Mouse (Mus musculus) layer of hippocampus, postnatal 36 days (tissue): Measurements from ENCODE around the gene Rnf10. TPM values are rescaled to one million over a fixed set of nuclear protein-coding genes. Genes with fewer than 3 reads are reported as not detected.

Experiments used
- DNase-seq, 2 experiments: peaks; one replicate each; pipeline ENCODE4 v3.0.0; 2022
- total RNA-seq, 2 experiments: library from RNA; stranded (reverse); gene quantifications; 2 replicates each; pipeline ENCODE4 v1.2.3; 2021

Rnf10 gene
- total RNA-seq, 2 experiments from 2014 or later = 238 to 245 TPM

DNA sequence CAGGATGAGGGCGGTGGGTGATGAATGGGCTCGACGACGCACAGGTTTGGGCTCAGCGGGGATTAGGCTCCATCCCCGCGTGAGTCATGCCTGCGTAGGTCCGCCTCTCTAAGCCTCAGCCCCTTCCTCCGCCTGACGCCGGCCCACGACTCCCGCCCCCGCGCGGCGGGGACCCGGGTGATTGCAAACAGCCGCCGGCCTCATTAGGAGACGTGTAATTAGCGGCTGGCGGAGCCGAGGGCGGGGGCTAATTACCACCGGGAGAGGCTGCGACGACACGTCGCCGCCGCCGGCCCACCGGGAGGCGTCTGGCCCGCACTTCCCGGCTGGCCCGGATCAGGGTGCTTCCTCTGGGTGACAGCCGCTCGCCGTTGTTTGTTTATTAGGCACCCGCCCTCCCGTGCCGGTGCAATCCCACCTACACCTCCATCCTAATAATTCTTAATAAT is 37.4 kb downstream of the Rnf10 start:
- peak; percentile 81 for DNase-seq

GRCm38 (mm10) chr5:115234519-115234918 is 38.2 kb downstream of the Rnf10 start:
- DNase-seq = no peak

DNA sequence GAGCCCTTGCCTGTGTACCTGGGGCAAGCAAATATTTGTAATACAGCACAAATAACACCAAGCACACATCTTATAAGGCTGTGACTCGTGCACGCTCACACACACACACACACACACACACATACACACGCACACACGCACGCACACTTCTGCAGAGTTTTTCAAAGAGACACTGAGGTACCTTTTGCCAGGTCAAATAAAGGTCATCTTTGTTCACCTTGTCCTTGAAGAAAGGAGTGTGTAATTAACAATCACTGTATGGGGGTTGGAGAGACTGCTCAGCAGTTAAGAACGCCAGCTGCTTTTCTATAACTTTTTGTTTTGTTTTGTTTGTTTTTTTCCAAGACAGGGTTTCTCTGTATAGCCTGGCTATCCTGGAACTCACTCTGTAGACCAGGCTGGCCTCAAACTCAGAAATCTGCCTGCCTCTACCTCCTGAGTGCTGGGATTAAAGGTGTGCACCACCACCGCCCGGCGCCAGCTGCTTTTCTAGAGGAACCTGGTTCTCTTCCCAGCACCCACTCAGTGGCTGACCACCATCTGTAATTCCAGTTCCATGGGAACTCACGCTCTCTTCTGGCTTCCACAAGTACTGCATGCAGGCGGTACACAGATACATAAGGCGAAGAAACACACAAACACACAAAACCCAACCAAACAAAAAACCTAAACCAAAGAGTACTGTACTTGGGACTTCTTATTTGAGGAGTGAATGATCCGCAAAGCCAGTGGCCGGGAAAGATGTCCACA is 39.5 kb downstream of the Rnf10 start:
- DNase-seq = no peak

GRCm38 (mm10) chr5:115232516-115232915 is 40.2 kb downstream of the Rnf10 start:
- no peak for DNase-seq

- DNase-seq = no peak
Observed at GRCm38 (mm10) chr5:115231552-115232120, 41.1 kb downstream of the Rnf10 start.

DNA sequence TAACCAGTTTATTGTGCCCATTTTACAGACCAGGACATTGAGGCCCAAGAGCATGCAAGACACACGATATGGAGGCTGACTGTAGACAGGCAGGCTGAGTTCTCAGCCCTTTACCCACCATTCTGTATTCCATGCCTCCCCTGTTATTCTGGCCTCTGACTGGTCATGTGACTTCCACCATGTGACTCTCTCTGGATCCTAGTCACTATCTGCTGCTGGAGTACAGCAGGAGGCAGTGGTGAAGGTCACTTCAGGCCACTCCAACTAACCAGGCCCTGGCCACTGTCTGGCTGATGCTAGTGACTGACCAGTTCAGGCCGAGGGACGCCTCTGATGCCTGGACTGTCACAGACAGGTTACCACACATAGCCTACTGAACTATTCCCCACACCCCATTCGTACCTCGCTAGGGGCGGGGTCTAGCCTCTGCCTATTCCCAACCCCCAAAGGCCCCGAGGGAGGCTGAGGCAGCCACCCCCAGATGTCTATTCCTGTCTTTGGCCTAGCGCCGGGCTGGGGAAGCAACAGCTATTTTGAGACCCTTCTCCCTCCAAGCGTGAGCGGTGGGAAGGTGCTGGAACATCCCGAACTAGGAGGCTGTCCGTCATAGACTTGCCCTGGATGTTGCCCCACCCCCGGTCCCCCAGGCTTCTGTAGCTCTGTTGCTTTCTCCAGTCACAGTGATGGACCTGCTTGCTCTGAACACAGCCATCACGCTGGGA is 41.7 kb downstream of the Rnf10 start:
- DNase-seq = no peak

GRCm38 (mm10) chr5:115222485-115222884 is 50.2 kb downstream of the Rnf10 start:
- DNase-seq = no peak

DNA sequence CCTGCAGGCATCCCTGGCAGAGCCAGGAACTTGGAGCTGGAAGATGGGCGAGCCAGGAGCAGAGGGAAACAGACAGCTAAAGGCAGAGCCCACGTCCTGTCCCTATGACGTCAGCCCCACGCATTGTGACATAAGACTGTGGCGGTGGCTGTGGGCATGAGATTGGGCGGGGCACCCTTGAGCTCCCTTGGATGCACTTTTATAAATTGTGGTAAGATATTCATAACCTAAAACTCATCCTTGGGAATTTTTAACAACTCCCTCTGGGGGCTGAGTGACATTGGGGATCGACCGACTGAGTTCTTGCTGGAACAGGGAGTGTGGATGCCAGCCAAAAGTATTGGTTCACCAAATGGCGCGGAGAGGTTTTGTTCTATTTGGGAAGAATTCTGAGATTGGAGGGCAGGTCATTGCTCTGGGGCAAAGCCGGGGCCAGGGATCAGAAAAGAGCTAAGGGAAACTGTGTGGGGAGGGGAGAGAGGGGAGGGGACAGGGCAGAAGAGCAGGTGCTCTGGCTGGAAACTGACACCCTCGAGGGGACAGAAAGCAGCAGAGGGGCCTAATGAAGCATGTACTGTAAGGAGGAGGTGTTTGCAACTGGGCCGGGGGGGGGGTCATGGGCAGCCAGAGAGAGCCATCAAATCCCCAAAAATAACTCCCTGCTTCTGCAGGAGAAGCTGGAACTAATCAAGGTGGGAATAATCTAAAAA is 51.6 kb downstream of the Rnf10 start:
- peak in 1 of 2 experiments; percentile 36 for DNase-seq

DNA sequence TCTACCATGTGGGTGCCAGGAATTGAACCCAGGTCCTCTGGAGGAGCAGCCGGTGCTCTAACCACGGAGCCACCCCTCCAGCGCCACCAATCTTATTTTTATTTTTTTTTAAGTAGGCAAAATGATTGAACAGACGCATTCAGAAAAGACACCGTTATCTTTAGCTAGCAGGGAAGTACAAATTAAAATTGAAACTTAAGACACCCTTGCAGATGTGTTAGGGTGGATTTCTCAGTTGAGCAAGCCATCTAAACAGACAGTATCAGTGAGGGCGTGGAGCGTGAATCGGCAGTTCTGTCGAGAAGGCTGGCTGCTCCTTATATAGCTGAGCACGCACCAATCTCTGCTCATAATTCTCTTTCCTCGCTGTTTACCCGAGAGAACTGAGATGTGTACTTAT is 54.7 kb downstream of the Rnf10 start:
- no peak for DNase-seq

- no peak for DNase-seq
Observed at GRCm38 (mm10) chr5:115215273-115216185, 57.2 kb downstream of the Rnf10 start.

DNA sequence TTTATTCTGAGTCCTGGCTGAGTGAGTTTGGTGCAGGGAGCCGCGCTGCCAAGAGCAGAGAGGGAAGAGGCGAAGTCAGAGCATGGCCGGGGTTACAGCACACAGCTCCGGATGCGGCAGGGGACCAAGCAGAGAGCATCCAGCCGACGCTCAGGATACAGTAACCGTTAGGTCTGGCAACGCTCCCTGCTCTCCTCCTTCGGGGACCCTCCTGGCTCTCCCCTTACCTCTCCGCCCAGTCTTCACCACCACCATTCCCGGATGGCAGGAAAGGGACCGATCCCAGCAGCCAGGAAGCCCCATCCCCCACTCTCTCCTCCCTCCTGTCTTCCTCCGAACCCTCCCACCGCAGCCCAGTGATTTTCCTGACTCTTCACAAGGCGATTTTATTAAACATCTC is 57.8 kb downstream of the Rnf10 start:
- peak; percentile 53 to 62 for DNase-seq

DNA sequence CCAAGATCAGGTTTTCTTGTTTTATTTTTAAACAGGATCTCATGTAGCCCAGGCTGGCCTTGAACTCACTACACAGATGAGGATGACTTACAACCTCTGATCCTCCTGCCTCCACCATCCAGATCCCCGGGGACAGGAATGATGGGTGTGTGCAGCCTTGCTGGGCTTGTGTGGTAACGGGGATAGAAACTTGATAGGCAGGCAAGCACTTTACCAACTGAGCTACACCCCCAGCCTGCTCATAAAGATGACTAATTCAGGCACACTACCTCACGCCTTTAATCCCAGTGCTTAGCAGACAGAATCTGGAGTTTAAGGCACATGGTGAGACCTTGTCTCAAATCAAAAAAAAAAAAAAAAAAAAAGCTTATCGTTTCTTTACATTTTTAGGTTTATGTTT is 59.8 kb downstream of the Rnf10 start:
- no peak for DNase-seq

DNA sequence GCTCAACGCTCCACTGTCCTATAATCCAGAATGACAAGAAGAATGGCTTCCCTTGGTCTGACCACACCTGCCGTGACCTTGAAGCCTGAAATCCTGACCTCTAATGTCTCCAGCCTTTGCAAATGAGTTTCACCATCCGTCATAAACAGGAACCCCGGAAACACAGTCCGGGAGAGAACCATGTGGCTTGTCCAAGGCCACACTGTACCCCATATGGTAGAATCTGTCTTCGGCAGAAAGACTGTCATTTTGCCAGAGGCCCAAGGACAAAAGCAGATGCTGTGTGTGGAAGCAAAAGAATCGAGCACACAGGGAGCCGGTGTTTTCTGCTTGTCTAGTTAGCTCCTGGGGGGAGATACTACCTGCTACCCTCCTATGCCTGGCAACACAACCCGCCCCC is 60.2 kb downstream of the Rnf10 start:
- DNase-seq = no peak

DNA sequence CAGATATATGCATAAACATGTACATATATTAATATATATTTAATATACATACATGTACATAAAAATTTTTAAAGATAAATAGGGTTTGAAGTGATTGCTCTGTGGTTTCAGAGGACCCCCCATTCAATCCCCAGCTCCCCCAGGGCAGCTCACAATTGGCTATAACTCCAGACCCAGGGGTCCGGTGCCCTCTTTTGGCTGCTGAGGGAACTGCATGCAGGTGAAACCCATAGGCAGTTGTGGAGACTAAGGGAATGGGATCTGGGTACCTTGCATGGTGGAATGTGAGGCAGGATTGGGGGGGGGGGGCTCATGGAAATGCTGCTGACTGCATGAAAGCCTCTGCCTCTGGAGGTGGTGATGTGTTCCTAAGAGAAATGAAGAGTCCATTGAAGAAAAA is 62.3 kb downstream of the Rnf10 start:
- no peak for DNase-seq

GRCm38 (mm10) chr5:115208601-115209000 is 64.1 kb downstream of the Rnf10 start:
- DNase-seq = no peak

GRCm38 (mm10) chr5:115207892-115208291 is 64.8 kb downstream of the Rnf10 start:
- DNase-seq = no peak

- no peak for DNase-seq
Observed at GRCm38 (mm10) chr5:115207244-115207643, 65.5 kb downstream of the Rnf10 start.

DNA sequence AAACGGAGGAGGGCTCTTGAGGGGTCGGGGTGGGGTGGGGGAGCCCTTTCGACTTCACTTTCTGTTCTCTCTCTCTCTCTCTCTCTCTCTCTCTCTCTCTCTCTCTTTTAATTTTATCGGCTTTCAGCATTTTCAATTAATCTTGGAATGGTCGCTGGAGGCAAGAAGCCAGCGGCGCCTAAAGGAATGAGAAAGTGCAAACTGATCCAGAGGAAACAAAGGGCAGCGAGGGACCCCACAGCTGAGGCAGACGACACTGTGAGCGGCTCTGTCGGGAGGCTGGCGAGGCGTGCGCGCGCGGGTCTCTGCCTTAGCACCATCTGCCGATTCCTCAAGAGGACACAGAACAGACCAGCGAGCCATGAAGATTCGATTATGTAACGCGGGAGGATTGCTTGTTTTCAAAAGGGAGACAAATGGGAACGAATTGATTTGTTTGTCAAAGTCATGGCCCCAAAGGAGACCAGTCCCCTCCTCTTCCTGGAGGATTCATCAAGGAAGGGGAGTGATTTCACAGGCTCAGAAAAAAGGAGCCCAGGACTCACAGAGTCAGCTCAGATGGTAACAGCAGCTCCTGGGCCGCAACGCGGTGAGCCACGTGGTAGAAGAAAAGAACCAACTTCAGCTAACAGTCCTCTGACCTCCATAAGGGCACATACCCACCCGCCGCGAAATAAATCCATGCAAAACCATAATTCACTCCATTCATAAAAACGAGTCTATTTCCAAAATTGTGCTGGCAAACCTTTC is 68.0 kb downstream of the Rnf10 start:
- DNase-seq = peak; percentile 51 to 54

- DNase-seq = no peak
Observed at GRCm38 (mm10) chr5:115203735-115204561, 68.8 kb downstream of the Rnf10 start.

- no peak for DNase-seq
Observed at GRCm38 (mm10) chr5:115194626-115195221, 78.0 kb downstream of the Rnf10 start.
